8 mouse cellular contexts compared by ENCODE assay signal in the genomic region with DNA sequence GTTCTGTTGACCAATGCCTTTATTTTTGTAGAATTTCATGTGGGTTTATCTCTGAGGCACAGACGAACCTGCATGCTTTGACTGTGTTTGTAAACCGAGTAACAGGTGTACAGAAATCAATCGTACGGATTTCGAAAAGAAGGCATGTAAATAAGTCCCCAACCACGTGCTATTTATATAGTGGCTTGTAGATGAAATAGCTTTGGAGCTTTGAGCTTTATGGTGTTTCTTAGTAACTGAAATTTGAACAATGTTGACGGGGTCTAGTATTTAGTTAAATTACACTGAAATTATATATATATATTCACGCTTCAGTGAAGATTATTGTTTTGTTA. TPM values are rescaled to one million over a fixed set of nuclear protein-coding genes. Genes with fewer than 3 reads are reported as not detected.
DNase-seq lines count a peak whose midpoint lies in the region; ATAC-seq and TF ChIP-seq lines count a peak whose summit lies in the region.

No protein-coding gene starts in this region.

- H3K4me3 ChIP-seq in heart, embryonic 13.5 days = peak overlapping the region; percentile 96
- H3K4me3 ChIP-seq in ES-Bruce4 (ENCODE audit: low read depth, low read length) (peak overlapping the region; percentile 87), macrophage (ENCODE audit: inconsistent target) (peak overlapping the region; percentile 98)
- H3K4me3 ChIP-seq in forebrain, embryonic 16.5 days (replicated peaks; ENCODE audit: low read length) = peak overlapping the region; percentile 91

- no peak for TF ChIP-seq POLR2A in ES-Bruce4 (IDR thresholded peaks at IDR 0.05; ENCODE audit: insufficient read depth, low read length)

- TF ChIP-seq EP300 in ES-Bruce4 (IDR thresholded peaks at IDR 0.05; ENCODE audit: insufficient read depth, low read depth, low read length) = no peak

- H3K9me3 ChIP-seq in heart, embryonic 13.5 days = no peaks in the 10 kb centered on the region
- no peaks in the 10 kb centered on the region for H3K9me3 ChIP-seq in ES-Bruce4 (replicated peaks; ENCODE audit: control insufficient read depth, insufficient read depth, low read length, poor library complexity, severe bottlenecking)
- H3K9me3 ChIP-seq in forebrain, embryonic 16.5 days (ENCODE audit: control insufficient read depth, low read length) = no peaks in the 10 kb centered on the region

- H3K79me2 ChIP-seq in macrophage (ENCODE audit: inconsistent target) = peaks cover 12% of the 10 kb centered on the region

- intact Hi-C loops in heart, postnatal 10 days (cut with DNase I) = loop anchor here (10.0 kb wide), 1 partner anchor 414 kb away; no protein-coding TSS in a partner anchor

- no peaks in the 10 kb centered on the region for H3K27me3 ChIP-seq in heart, embryonic 13.5 days (replicated peaks)
- H3K27me3 ChIP-seq in ES-Bruce4 (ENCODE audit: control insufficient read depth, insufficient read depth, low read length, poor library complexity, severe bottlenecking) = no peaks in the 10 kb centered on the region
- H3K27me3 ChIP-seq in forebrain, embryonic 16.5 days (replicated peaks; ENCODE audit: control insufficient read depth, insufficient read depth, low read length) = no peaks in the 10 kb centered on the region

- TF ChIP-seq CTCF in ES-Bruce4 (IDR thresholded peaks at IDR 0.05; ENCODE audit: low read depth, low read length) = no peak

- H3K9ac ChIP-seq in heart, embryonic 13.5 days = peak overlapping the region; percentile 87
- H3K9ac ChIP-seq in ES-Bruce4 (ENCODE audit: low read depth, poor library complexity, severe bottlenecking) = peak overlapping the region; percentile 2
- peak overlapping the region; percentile 57 for H3K9ac ChIP-seq in forebrain, embryonic 16.5 days (replicated peaks; ENCODE audit: low read depth, low read length)

- 6% methylated on average over 8 of the region's 8 CpGs for WGBS in heart, embryonic 13.5 days
- 6% methylated on average over 8 of the region's 8 CpGs for WGBS in forebrain, embryonic 16.5 days
- WGBS in macrophage (ENCODE audit: missing documents) = 17% methylated on average over 8 of the region's 8 CpGs

- peak overlapping the region; percentile 95 for H3K4me2 ChIP-seq in heart, embryonic 13.5 days
- peak overlapping the region; percentile 96 for H3K4me2 ChIP-seq in forebrain, embryonic 16.5 days (ENCODE audit: low read length)

- ATAC-seq in heart, embryonic 13.5 days (ENCODE audit: extremely low read depth, insufficient number of reproducible peaks, low FRiP score, low TSS enrichment) = no peak
- ATAC-seq in forebrain, embryonic 16.5 days = no peak

- H3K4me1 ChIP-seq in heart, embryonic 13.5 days = peaks cover 13% of the 10 kb centered on the region
- peaks cover 1% of the 10 kb centered on the region for H3K4me1 ChIP-seq in ES-Bruce4 (ENCODE audit: control insufficient read depth, insufficient read depth, low read length)
- peaks cover 14% of the 10 kb centered on the region for H3K4me1 ChIP-seq in forebrain, embryonic 16.5 days (replicated peaks; ENCODE audit: control insufficient read depth, insufficient read depth, low read length)

- DNase-seq in heart, postnatal 10 days = no peak
- no peak for DNase-seq in right cerebral cortex, postnatal 14 days
- no peak for DNase-seq in adrenal gland, postnatal 4 days (ENCODE audit: low spot score in 2 of 2)
- DNase-seq in spleen, adult 18-20 months = no peak

- no peak overlapping the region for H3K27ac ChIP-seq in heart, embryonic 13.5 days (replicated peaks)
- H3K27ac ChIP-seq in ES-Bruce4 (ENCODE audit: insufficient read depth, low read length) (no peak overlapping the region), macrophage (no peak overlapping the region)
- H3K27ac ChIP-seq in forebrain, embryonic 16.5 days (ENCODE audit: low read length) = no peak overlapping the region

- peaks cover 13% of the 10 kb centered on the region for H3K36me3 ChIP-seq in heart, embryonic 13.5 days
- H3K36me3 ChIP-seq in ES-Bruce4 (ENCODE audit: control insufficient read depth, insufficient read depth, low read length, poor library complexity, severe bottlenecking) (peaks cover 4% of the 10 kb centered on the region), macrophage (ENCODE audit: inconsistent target) (no peaks in the 10 kb centered on the region; the same call in 1 of the 2 replicates)
- H3K36me3 ChIP-seq in forebrain, embryonic 16.5 days (ENCODE audit: control insufficient read depth, insufficient read depth) = peaks cover 3% of the 10 kb centered on the region; the same call in 1 of the 2 replicates

RNA-seq across cellular contexts. Expression of a gene that starts 0.7 kb away (rescaled TPM):
- polyA plus RNA-seq in heart, embryonic 13.5 days (2015; fragmentation: Nextera tagmentation; extraction: Ambion mirVana) = 10.3 and 14.8 TPM in 2 replicates
- total RNA-seq in heart, postnatal 10 days (2021) = 10 to 100 TPM; 12.9 to 15.2 TPM
- polyA plus RNA-seq in ES-Bruce4 (2011; ENCODE audit: insufficient read depth, insufficient read length, low read depth, missing spikeins) (19.1 and 19.8 TPM in 2 replicates), macrophage (2018) (2.5 to 4.3 TPM (median 2.5 TPM) in 3 replicates)
- 33.3 and 33.5 TPM in 2 replicates for polyA plus RNA-seq in forebrain, embryonic 16.5 days (2015; fragmentation: Nextera tagmentation; extraction: Ambion mirVana)
- total RNA-seq in macrophage (2018; cell fraction: chromatin; rRNA removed) = 10 to 100 TPM in 23 of 26 experiments, 1 to 10 TPM in 3; 5.9 to 29.1 (median 18.1) TPM
- total RNA-seq in macrophage (2018; cell fraction: cytosol; rRNA removed) = 1 to 10 TPM; 1.6 to 4.6 (median 2.8) TPM
- 10 to 100 TPM in 12 of 26 experiments, 1 to 10 TPM in 14; 4.2 to 29.9 (median 9.6) TPM for total RNA-seq in macrophage (2018; cell fraction: nucleus; rRNA removed)
- total RNA-seq in adrenal gland, postnatal 4 days (2021) = 10 to 100 TPM; 15.4 to 16.8 TPM

RNA-seq across cellular contexts. Expression of a gene that starts 0.8 kb away (rescaled TPM):
- polyA plus RNA-seq in heart, embryonic 13.5 days (2015; fragmentation: Nextera tagmentation; extraction: Ambion mirVana) = 55.4 and 57.9 TPM in 2 replicates
- 10 to 100 TPM; 24.2 to 25.1 TPM for total RNA-seq in heart, postnatal 10 days (2021)
- polyA plus RNA-seq in ES-Bruce4 (2011; ENCODE audit: insufficient read depth, insufficient read length, low read depth, missing spikeins) (77.4 and 103 TPM in 2 replicates), macrophage (2018) (17.2 to 32.7 TPM (median 31.5 TPM) in 3 replicates)
- 63.4 and 72.8 TPM in 2 replicates for polyA plus RNA-seq in forebrain, embryonic 16.5 days (2015; fragmentation: Nextera tagmentation; extraction: Ambion mirVana)
- 1 to 10 TPM in 22 of 26 experiments, not detected in 4; 1.3 to 8.6 (median 4.2) TPM for total RNA-seq in macrophage (2018; cell fraction: chromatin; rRNA removed)
- total RNA-seq in macrophage (2018; cell fraction: cytosol; rRNA removed) = 10 to 100 TPM in 25 of 26 experiments, 1 to 10 TPM in 1; 9.5 to 20.5 (median 13.6) TPM
- 1 to 10 TPM in 25 of 26 experiments, not detected in 1; 1.5 to 9.0 (median 4.2) TPM for total RNA-seq in macrophage (2018; cell fraction: nucleus; rRNA removed)
- 10 to 100 TPM; 22.8 to 26.1 TPM for total RNA-seq in adrenal gland, postnatal 4 days (2021)

RNA-seq across cellular contexts. Expression of a gene that starts 55.0 kb away (rescaled TPM):
- polyA plus RNA-seq in heart, embryonic 13.5 days (2015; fragmentation: Nextera tagmentation; extraction: Ambion mirVana) = 2.1 and 2.4 TPM in 2 replicates
- total RNA-seq in heart, postnatal 10 days (2021) = under 1 TPM; 0.41 to 0.50 TPM
- polyA plus RNA-seq in ES-Bruce4 (2011; ENCODE audit: insufficient read depth, insufficient read length, low read depth, missing spikeins) (11.8 and 13.8 TPM in 2 replicates), macrophage (2018) (0.29 to 0.36 TPM (median 0.32 TPM) in 3 replicates)
- 1.8 and 2.4 TPM in 2 replicates for polyA plus RNA-seq in forebrain, embryonic 16.5 days (2015; fragmentation: Nextera tagmentation; extraction: Ambion mirVana)
- under 1 TPM in 11 of 26 experiments, not detected in 15; 0.12 to 0.55 (median 0.26) TPM for total RNA-seq in macrophage (2018; cell fraction: chromatin; rRNA removed)
- under 1 TPM in 23 of 26 experiments, not detected in 3; 0.03 to 0.92 (median 0.59) TPM for total RNA-seq in macrophage (2018; cell fraction: cytosol; rRNA removed)
- under 1 TPM in 18 of 26 experiments, not detected in 8; 0.12 to 0.94 (median 0.33) TPM for total RNA-seq in macrophage (2018; cell fraction: nucleus; rRNA removed)
- total RNA-seq in adrenal gland, postnatal 4 days (2021) = 1 to 10 TPM; 1.0 to 3.8 TPM

Comparison
In these comparisons a context has a peak if more than half of its experiments do, and no peak if none do; other contexts are left out.
1. H3K9ac ChIP-seq: peak in every context shown above with its lines; median percentile 87 in heart, embryonic 13.5 days; 57 in forebrain, embryonic 16.5 days; 2 in ES-Bruce4.